Mouse (Mus musculus): ENCODE measurements around the gene Gm13090.

GRCm38 (mm10) chr4:151096334-151097103, 7.1 kb downstream of the Gm13090 start:
- TF ChIP-seq POLR2A (IDR thresholded peaks at IDR 0.05; ENCODE audit: low read depth, low read length) = no peak
- no peak for TF ChIP-seq CTCF (IDR thresholded peaks at IDR 0.05; ENCODE audit: borderline replicate concordance, insufficient read depth, low read length)

Data from embryonic fibroblast, embryonic 13.5 days (primary cell).